Mouse (Mus musculus): ENCODE measurements at regions not wholly inside any gene's neighbourhood (a gene's known extent, or its start where the extent isn't known, plus 50 kb on each side); places are given as distances from the start of the nearest gene placed in this dataset.
A peak's percentile ranks its signal among the peaks of the same experiment; 100 is the strongest.

DNA sequence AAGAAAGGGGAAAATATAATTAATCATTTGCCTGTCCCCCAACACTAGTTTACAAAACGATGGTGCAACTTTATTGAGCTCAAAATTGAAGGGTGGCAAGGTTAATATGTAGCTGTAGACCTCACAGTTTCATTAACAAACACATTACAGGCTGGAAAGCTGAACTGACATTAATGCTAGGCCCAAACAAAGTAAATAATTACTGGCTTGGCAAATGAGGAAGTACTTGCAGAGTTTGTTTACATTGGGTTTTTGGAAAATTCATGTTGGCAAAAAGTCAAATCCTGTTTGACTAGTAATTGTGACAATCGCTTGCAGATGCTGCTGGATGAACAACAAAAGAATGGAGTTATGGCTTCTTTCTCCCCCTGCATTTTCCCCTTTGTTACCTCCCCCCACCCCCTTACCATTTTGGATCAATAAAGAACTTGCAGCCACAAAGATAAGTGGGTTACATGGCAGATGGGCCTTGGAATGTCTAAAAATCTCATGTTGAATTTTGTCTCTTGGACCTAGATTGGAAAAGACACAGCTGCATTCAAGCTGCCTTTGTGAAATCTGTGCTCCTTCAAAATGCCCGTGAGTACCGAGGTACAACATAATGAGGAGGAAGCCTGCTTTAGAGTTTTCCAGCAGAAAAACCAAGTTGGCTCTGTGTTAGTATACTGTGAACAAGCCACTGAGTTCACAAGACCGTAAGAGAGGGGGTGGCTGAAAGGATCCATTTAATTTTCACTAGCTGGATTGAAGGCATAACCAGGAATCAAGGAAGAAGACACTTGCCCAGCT lies 331.3 kb upstream of the BC052040 start:
- DNase-seq, result no peak
- Histone ChIP-seq H3K27me3 (ENCODE audit: control insufficient read depth, insufficient read depth, low read length) (no peaks in the 10 kb centered on the region), H3K4me3 (replicated peaks; ENCODE audit: insufficient read depth, low read depth, low read length) (no peak overlapping the region), H3K27ac (ENCODE audit: insufficient read depth, low read length) (no peak overlapping the region), H3K4me1 (ENCODE audit: control insufficient read depth, insufficient read depth, low read length) (no peaks in the 10 kb centered on the region)
- 62% methylated on average over 5 of the region's 5 CpGs for WGBS
- TF ChIP-seq POLR2A (IDR thresholded peaks at IDR 0.05; ENCODE audit: borderline replicate concordance, insufficient read depth, low read length) (no peak), CTCF (IDR thresholded peaks at IDR 0.05; ENCODE audit: borderline replicate concordance, insufficient read depth, low read depth, low read length) (no peak)

GRCm38 (mm10) chr2:115257391-115257790 lies 324.1 kb upstream of the BC052040 start:
- 13% methylated on average over 2 of the region's 2 CpGs for WGBS
- Histone ChIP-seq H3K27ac (ENCODE audit: insufficient read depth, low read length) (no peak overlapping the region), H3K4me1 (ENCODE audit: control insufficient read depth, insufficient read depth, low read length) (no peaks in the 10 kb centered on the region), H3K4me3 (replicated peaks; ENCODE audit: insufficient read depth, low read depth, low read length) (no peak overlapping the region), H3K27me3 (ENCODE audit: control insufficient read depth, insufficient read depth, low read length) (no peaks in the 10 kb centered on the region)
- TF ChIP-seq POLR2A (IDR thresholded peaks at IDR 0.05; ENCODE audit: borderline replicate concordance, insufficient read depth, low read length) (no peak), CTCF (IDR thresholded peaks at IDR 0.05; ENCODE audit: borderline replicate concordance, insufficient read depth, low read depth, low read length) (no peak)
- peak; percentile 15 to 53 for DNase-seq

GRCm38 (mm10) chr2:115268247-115268646 lies 313.3 kb upstream of the BC052040 start:
- no peaks in the 10 kb centered on the region for H3K27me3 ChIP-seq (ENCODE audit: control insufficient read depth, insufficient read depth, low read length)
- H3K4me3 ChIP-seq (replicated peaks; ENCODE audit: insufficient read depth, low read depth, low read length), result no peak overlapping the region
- no peak for DNase-seq
- no peaks in the 10 kb centered on the region for H3K4me1 ChIP-seq (ENCODE audit: control insufficient read depth, insufficient read depth, low read length)
- 88% methylated on average over 7 of the region's 7 CpGs for WGBS
- no peak for TF ChIP-seq CTCF (IDR thresholded peaks at IDR 0.05; ENCODE audit: borderline replicate concordance, insufficient read depth, low read depth, low read length)
- no peak for TF ChIP-seq POLR2A (IDR thresholded peaks at IDR 0.05; ENCODE audit: borderline replicate concordance, insufficient read depth, low read length)
- H3K27ac ChIP-seq (ENCODE audit: insufficient read depth, low read length), result no peak overlapping the region

- H3K27ac ChIP-seq (ENCODE audit: insufficient read depth, low read length), result no peak overlapping the region
- H3K4me1 ChIP-seq (ENCODE audit: control insufficient read depth, insufficient read depth, low read length), result no peaks in the 10 kb centered on the region
- TF ChIP-seq CTCF (IDR thresholded peaks at IDR 0.05; ENCODE audit: borderline replicate concordance, insufficient read depth, low read depth, low read length), result no peak
- TF ChIP-seq POLR2A (IDR thresholded peaks at IDR 0.05; ENCODE audit: borderline replicate concordance, insufficient read depth, low read length), result no peak
- no peak overlapping the region for H3K4me3 ChIP-seq (replicated peaks; ENCODE audit: insufficient read depth, low read depth, low read length)
- DNase-seq, result no peak
- no peaks in the 10 kb centered on the region for H3K27me3 ChIP-seq (ENCODE audit: control insufficient read depth, insufficient read depth, low read length)
- 46% methylated on average over 4 of the region's 4 CpGs for WGBS
Observed at GRCm38 (mm10) chr2:115277421-115277820, 304.1 kb upstream of the BC052040 start.

DNA sequence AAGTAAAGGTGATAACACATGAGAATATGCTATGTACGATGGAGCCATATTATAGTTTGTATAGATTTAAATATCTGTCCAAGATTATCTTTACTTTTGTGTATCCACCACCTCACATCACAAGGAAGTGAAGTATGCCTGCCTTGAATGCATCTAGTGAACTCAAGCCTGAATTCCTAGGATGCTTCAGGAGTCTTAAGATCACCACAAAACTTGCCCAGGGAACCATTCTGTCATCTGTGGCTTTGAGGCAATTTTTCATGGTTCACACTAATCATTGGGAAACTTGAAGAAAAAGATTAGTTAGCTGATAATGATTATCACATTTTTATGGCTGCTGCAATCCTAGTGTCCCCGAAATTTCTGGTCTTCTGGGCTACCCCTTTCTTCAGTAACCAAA lies 288.5 kb upstream of the BC052040 start:
- WGBS, result 90% methylated on average over 2 of the region's 2 CpGs
- Histone ChIP-seq H3K4me3 (replicated peaks; ENCODE audit: insufficient read depth, low read depth, low read length) (no peak overlapping the region), H3K27ac (ENCODE audit: insufficient read depth, low read length) (no peak overlapping the region), H3K4me1 (ENCODE audit: control insufficient read depth, insufficient read depth, low read length) (peaks cover 2% of the 10 kb centered on the region; the same call in 1 of the 2 replicates), H3K27me3 (ENCODE audit: control insufficient read depth, insufficient read depth, low read length) (no peaks in the 10 kb centered on the region)
- TF ChIP-seq POLR2A (IDR thresholded peaks at IDR 0.05; ENCODE audit: borderline replicate concordance, insufficient read depth, low read length), result no peak
- TF ChIP-seq CTCF (IDR thresholded peaks at IDR 0.05; ENCODE audit: borderline replicate concordance, insufficient read depth, low read depth, low read length), result no peak
- no peak for DNase-seq

- no peak for TF ChIP-seq POLR2A (IDR thresholded peaks at IDR 0.05; ENCODE audit: borderline replicate concordance, insufficient read depth, low read length)
- TF ChIP-seq CTCF (IDR thresholded peaks at IDR 0.05; ENCODE audit: borderline replicate concordance, insufficient read depth, low read depth, low read length), result no peak
- H3K4me3 ChIP-seq (replicated peaks; ENCODE audit: insufficient read depth, low read depth, low read length), result no peak overlapping the region
- no peak for DNase-seq
- WGBS, result 93% methylated on average over 6 of the region's 6 CpGs
- no peaks in the 10 kb centered on the region for H3K4me1 ChIP-seq (ENCODE audit: control insufficient read depth, insufficient read depth, low read length)
- no peaks in the 10 kb centered on the region for H3K27me3 ChIP-seq (ENCODE audit: control insufficient read depth, insufficient read depth, low read length)
- no peak overlapping the region for H3K27ac ChIP-seq (ENCODE audit: insufficient read depth, low read length)
Observed at GRCm38 (mm10) chr2:115297463-115297862, 284.1 kb upstream of the BC052040 start.

DNA sequence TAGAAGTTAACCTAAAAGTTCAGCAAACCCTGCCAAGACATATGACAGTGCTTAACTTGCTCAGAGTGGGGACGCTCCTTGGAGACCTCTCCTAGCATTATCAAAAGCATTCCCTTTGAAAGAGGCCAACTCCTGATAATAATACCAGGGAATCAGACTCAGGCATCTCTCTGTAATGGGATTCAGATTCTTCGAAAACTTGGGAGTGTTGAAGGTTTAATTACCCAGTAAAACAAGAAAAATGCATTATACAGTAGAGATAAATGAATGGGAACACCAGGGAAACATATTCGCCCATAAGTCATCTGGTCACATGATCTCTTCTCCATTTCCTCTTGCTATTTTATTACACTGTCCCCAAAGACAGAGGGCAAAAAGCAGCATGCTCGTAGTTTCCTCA lies 274.3 kb upstream of the BC052040 start:
- no peak for DNase-seq
- H3K4me3 ChIP-seq (replicated peaks; ENCODE audit: insufficient read depth, low read depth, low read length), result no peak overlapping the region
- H3K4me1 ChIP-seq (ENCODE audit: control insufficient read depth, insufficient read depth, low read length), result no peaks in the 10 kb centered on the region
- no peaks in the 10 kb centered on the region for H3K27me3 ChIP-seq (ENCODE audit: control insufficient read depth, insufficient read depth, low read length)
- WGBS, result 87% methylated on average over 4 of the region's 4 CpGs
- H3K27ac ChIP-seq (ENCODE audit: insufficient read depth, low read length), result no peak overlapping the region
- no peak for TF ChIP-seq CTCF (IDR thresholded peaks at IDR 0.05; ENCODE audit: borderline replicate concordance, insufficient read depth, low read depth, low read length)
- TF ChIP-seq POLR2A (IDR thresholded peaks at IDR 0.05; ENCODE audit: borderline replicate concordance, insufficient read depth, low read length), result no peak
